Mouse (Mus musculus) MEL (cell line): Measurements from ENCODE around the gene Ttc21b.

Experiments
- CTCF ChIP-seq, 3 experiments: IDR thresholded peaks in 2 of 3; conservative IDR thresholded peaks in 1 of 3; 2 replicates each; pipeline ENCODE4 v1.5.1; 2011 to 2012; ENCODE audit warnings: low read length in 3 of 3, low read depth in 2 of 3, mild to moderate bottlenecking in 2 of 3, improper control_type of control experiment in 1 of 3, inconsistent platforms in 1 of 3, mixed read lengths in 1 of 3, moderate library complexity in 1 of 3; ENCODE audit not compliant: control insufficient read depth in 1 of 3, insufficient read depth in 1 of 3, poor library complexity in 1 of 3, severe bottlenecking in 1 of 3
- GABPA ChIP-seq: IDR thresholded peaks from 2 replicates; pipeline ENCODE4 v1.6.1; 2012; ENCODE audit warnings: low read depth, mild to moderate bottlenecking, inconsistent platforms, low read length, improper control_type of control experiment, moderate library complexity
- GATA1 ChIP-seq: IDR thresholded peaks from 2 replicates; pipeline ENCODE4 v1.6.1; 2011; ENCODE audit warnings: low read depth, low read length, improper control_type of control experiment
- MAFK ChIP-seq: IDR thresholded peaks from 2 replicates; pipeline ENCODE4 v1.6.1; 2011; ENCODE audit warnings: low read depth, mild to moderate bottlenecking, low read length, improper control_type of control experiment, borderline replicate concordance
- MAX ChIP-seq: IDR thresholded peaks from 2 replicates; pipeline ENCODE4 v1.6.1; 2011; ENCODE audit warnings: low read length, improper control_type of control experiment
- MYC ChIP-seq: IDR thresholded peaks from 2 replicates; pipeline ENCODE4 v1.6.1; 2011; ENCODE audit warnings: low read depth, mild to moderate bottlenecking, low read length, improper control_type of control experiment, moderate library complexity
- NELFE ChIP-seq: IDR thresholded peaks from 2 replicates; pipeline ENCODE4 v1.6.1; 2011; ENCODE audit warnings: low read depth, low read length, improper control_type of control experiment
- POLR2A ChIP-seq, 2 experiments: IDR thresholded peaks; 2 replicates each; pipeline ENCODE4 v1.6.1; 2011 to 2012; ENCODE audit warnings: low read length in 2 of 2, mild to moderate bottlenecking in 2 of 2, control low read depth in 1 of 2, improper control_type of control experiment in 1 of 2, low read depth in 1 of 2, moderate library complexity in 1 of 2; ENCODE audit not compliant: control insufficient read depth in 1 of 2, insufficient read depth in 1 of 2, poor library complexity in 1 of 2
- SMC3 ChIP-seq: IDR thresholded peaks from 2 replicates; pipeline ENCODE4 v1.6.1; 2011; ENCODE audit warnings: low read depth, low read length, improper control_type of control experiment
- TBP ChIP-seq: IDR thresholded peaks from 2 replicates; pipeline ENCODE4 v1.8.0; 2011; ENCODE audit warnings: low read depth, low read length, improper control_type of control experiment
- USF1 ChIP-seq: IDR thresholded peaks from 2 replicates; pipeline ENCODE4 v1.6.1; 2014; ENCODE audit warnings: low read depth, mild to moderate bottlenecking, inconsistent platforms, low read length, improper control_type of control experiment, moderate library complexity
- USF2 ChIP-seq, 2 experiments: IDR thresholded peaks; 2 replicates each; pipeline ENCODE4 v1.6.1; 2011 to 2012; ENCODE audit warnings: improper control_type of control experiment in 2 of 2, low read length in 2 of 2, borderline replicate concordance in 1 of 2, inconsistent platforms in 1 of 2, low read depth in 1 of 2, mild to moderate bottlenecking in 1 of 2; ENCODE audit not compliant: insufficient read depth in 1 of 2
- ZNF384 ChIP-seq: IDR thresholded peaks from 2 replicates; pipeline ENCODE4 v1.6.1; 2012; ENCODE audit warnings: low read depth, mild to moderate bottlenecking, inconsistent platforms, low read length, improper control_type of control experiment

- TF ChIP-seq MAFK (no peak), POLR2A (IDR thresholded peaks at IDR 0.05; ENCODE audit: control insufficient read depth in 1 of 2, insufficient read depth in 1 of 2, low read depth in 1 of 2, low read length in 2 of 2, poor library complexity in 1 of 2) (no peak), GATA1 (no peak), GABPA (no peak), USF1 (no peak), ZNF384 (no peak), MAX (no peak), CTCF (IDR thresholded peaks at IDR 0.05 in 2 of 3, conservative IDR thresholded peaks at IDR 0.05 in 1 of 3; ENCODE audit: control insufficient read depth in 1 of 3, insufficient read depth in 1 of 3, low read depth in 2 of 3, low read length in 3 of 3, poor library complexity in 1 of 3, severe bottlenecking in 1 of 3) (no peak), MYC (no peak), NELFE (no peak), SMC3 (no peak), USF2 (IDR thresholded peaks at IDR 0.05; ENCODE audit: borderline replicate concordance in 1 of 2, insufficient read depth in 1 of 2, low read depth in 1 of 2, low read length in 2 of 2) (no peak), TBP (no peak)
Observed at GRCm38 (mm10) chr2:66238886-66239285, 17.5 kb downstream of the Ttc21b start.
